Mouse (Mus musculus): ENCODE results near the gene 1700057G04Rik.

DNA sequence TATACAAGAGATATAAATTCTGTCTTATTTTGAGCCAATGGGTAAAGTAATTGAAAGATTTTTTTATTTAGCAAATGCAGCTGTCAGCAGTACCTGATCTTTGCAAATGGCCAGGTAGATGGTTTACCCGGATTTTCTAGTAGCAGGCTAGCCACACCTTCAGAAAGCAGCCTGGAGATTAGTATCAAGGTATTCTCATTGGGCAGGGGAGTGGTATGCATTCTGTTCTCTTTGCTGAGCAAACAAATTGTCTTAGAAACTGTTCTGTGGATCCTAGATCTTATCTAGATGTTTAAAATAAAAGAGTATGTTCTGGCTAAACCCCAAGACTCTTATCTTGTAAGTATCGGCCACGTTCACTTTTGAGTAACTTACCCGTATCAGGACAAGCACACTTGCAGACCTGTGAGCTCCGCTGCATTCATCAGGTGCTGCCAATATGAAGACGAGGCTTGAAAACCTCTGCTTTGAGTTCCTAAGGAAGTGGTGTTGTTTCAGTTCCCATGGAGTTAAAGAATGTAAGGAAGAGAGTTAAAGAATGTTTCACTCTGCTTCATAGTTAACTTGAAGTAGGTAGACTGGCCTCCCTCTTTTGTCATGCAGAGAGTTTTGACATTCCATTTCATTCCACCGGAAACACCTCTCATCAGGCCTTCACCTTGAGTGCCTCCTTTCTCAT, 48.6 kb upstream of the 1700057G04Rik start:
- TF ChIP-seq GATA1 (IDR thresholded peaks at IDR 0.05; ENCODE audit: borderline replicate concordance, low read length) (no peak), CTCF (IDR thresholded peaks at IDR 0.05; ENCODE audit: low read depth, low read length) (no peak)
